Mouse (Mus musculus) common myeloid progenitor, adult 5-6 weeks (primary cell): ENCODE measurements around the gene Ntm. TPM values are rescaled to one million over a fixed set of nuclear protein-coding genes. Genes with fewer than 3 reads are reported as not detected.

Source experiments
- ATAC-seq: replicated peaks from 2 replicates; pipeline ENCODE4 v1.8.0; 2016; ENCODE audit warnings: low read depth, mild to moderate bottlenecking, moderate TSS enrichment, inconsistent platforms; ENCODE audit not compliant: poor library complexity, severe bottlenecking
- total RNA-seq: library from RNA; stranded (forward); fragments of 200-1000, 187-1606 nt; gene quantifications from 2 replicates; pipeline ENCODE4 v1.2.3, GENCODE M21; 2017

Ntm gene
- total RNA-seq, 1 experiment from 2014 or later, result not detected

DNA sequence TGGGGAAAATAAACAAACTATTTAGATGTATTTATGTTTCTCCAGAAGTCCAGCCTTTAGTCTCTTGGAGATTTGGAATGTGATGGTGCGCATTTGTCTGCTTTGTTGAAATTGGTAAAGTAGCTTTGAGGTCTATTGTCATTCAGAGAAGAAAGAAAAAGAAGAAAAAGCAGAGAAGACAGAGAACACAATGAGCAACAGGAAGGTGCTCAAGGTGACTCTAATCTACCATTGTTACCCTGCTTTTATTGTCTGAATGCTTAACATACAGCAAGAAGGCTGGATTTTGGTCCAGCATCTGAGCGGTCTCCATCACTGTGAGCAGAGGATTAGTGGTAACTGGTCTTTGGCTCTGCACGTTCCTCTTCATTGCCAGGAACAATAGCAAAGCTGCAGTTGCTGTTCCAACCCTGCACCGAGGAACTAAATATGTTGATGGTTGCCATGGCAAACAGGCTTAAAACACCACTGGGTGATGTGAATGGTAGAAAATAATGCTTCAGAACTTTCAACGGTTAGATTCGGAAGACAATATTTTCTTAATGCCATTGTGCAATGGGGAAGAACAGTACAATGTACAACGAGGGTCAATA is 350.8 kb downstream of the Ntm start:
- ATAC-seq, result no peak

DNA sequence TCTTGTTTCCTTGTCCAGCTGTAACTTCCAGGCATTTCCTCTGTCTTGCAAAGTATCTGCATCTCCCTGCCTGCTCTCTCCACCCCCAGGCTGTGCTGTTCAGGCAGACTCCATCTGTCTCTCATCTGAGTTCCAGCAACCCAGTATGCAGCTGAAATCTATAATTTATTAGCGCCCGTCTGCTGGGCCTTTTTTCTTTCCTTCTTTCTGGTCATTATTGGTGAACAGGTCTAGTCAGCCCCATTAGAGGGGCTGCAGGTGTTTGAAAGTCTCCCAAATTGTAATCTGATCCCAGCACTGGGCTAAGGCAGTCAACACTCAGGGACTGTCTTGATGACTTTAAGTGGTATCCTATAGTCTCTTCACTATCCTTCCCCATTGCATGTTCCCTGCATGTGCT is 352.1 kb downstream of the Ntm start:
- no peak for ATAC-seq

GRCm38 (mm10) chr9:29597665-29598064 is 365.3 kb downstream of the Ntm start:
- ATAC-seq, result no peak

GRCm38 (mm10) chr9:29595321-29595720 is 367.6 kb downstream of the Ntm start:
- ATAC-seq, result no peak

DNA sequence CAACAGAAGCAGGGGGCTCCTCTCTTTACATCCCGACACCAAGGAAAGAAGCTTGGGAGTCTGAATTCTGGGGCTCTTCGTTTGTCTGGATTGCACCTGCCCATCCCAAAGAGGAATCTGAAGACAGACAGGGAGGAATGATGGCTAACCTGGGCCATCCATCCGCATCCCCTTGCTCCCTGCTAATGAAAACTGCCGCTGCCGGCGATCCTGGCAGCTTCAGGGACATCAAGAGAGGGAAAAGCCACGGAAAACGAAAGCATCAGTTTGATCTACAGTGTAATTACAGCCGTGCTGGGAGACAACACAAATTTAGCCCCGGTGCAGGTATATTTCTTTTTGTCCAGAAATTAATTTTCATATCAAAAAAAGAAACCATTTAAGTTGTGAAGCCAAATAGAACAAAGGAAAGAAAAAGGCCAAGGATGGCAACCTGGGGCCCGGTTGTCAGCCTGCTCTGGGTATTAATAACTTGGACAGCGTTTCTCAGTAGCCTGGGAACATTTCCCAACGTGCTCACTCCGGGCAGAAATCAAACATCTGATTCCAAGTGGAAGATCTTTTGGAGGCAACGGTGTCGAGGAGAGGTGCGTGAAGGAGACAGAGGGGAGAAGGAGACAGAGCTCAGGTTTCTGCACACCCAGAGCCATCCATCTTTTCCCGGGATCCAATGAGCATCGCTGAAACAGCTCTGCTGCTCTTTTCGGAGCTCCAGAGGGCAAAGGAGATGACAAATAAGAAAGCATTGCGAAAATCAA is 368.2 kb downstream of the Ntm start:
- ATAC-seq, result no peak

- ATAC-seq, result no peak
Measured at GRCm38 (mm10) chr9:29587376-29587775, 375.6 kb downstream of the Ntm start.

- no peak for ATAC-seq
Measured at GRCm38 (mm10) chr9:29586381-29586770, 376.6 kb downstream of the Ntm start.

- ATAC-seq, result peak; percentile 63; the same call in 1 of the 2 replicates
Measured at GRCm38 (mm10) chr9:29585746-29586380, 377.1 kb downstream of the Ntm start.

- no peak for ATAC-seq
Measured at GRCm38 (mm10) chr9:29578226-29578625, 384.7 kb downstream of the Ntm start.

GRCm38 (mm10) chr9:29576051-29576533 is 386.8 kb downstream of the Ntm start:
- ATAC-seq, result no peak

- ATAC-seq, result no peak
Measured at GRCm38 (mm10) chr9:29574548-29574947, 388.4 kb downstream of the Ntm start.

DNA sequence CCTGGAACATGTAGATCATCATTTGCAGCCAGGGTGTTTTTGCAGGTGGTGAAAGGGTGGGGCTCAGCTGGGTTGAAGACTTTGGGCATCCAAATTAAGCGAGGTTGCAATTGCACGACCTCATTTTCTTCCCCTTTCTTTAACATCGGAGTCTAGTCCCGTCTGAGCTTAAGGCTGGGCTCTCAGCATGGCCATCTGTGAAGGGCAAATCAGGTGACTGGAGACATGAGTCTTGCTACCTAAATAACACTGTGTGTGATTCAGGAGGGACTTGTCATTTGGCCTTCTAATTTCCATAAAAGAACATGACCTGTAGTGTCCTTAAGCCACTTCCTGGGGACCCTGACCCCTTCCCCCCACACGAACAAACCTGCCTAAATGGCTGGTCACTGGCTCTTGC is 394.4 kb downstream of the Ntm start:
- ATAC-seq, result no peak

DNA sequence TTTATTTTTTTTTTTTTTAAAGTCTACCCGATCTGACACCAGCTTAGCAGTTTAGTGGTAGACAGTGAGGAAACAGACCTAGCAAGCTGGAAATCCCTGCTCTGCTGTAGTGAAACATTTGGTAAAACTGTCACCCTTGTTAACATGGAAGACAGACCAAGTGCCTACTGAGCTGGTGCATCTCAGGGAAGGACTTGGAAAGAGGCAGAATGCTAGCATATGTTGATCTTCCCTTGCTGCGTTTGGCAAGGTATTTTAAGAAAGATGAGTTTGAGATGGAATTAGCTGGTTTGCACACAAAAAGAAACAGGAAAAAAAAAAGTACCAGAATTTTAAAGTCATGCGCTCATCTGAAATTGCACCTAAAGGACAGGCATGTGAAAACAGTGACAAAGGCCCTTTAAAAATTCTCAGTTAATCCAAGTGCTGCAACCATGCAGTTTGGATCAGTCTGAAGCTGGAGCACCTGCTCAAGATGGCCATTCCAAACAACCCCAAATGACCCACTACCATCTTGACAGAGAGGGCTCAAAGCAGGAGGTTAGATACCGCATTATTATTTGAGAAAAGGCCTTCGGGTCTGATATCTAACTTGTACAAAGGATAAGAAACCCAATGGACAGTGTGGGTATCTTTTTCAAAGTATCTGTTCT is 400.4 kb downstream of the Ntm start:
- no peak for ATAC-seq

GRCm38 (mm10) chr9:29558915-29559314 is 404.0 kb downstream of the Ntm start:
- no peak for ATAC-seq

GRCm38 (mm10) chr9:29550582-29550981 is 412.4 kb downstream of the Ntm start:
- no peak for ATAC-seq

DNA sequence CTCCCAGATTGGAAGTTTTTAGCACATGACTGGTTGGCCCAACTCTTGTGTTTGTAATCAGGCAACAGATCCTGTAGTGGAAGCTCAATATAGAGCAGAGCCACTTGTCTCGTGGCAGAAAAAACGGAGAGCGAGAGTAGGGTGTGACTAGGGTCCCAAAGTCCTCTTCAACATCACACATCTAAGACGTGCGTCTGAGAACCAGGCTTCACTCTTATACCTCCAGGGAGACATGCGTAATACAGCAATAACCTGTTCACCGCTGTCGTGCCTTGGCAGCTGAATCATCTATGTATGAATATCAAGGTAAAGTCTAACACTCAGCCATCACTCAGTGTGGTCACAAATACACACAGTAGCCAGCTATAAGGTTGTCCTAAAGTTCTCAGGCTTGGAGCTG is 412.8 kb downstream of the Ntm start:
- ATAC-seq, result no peak

DNA sequence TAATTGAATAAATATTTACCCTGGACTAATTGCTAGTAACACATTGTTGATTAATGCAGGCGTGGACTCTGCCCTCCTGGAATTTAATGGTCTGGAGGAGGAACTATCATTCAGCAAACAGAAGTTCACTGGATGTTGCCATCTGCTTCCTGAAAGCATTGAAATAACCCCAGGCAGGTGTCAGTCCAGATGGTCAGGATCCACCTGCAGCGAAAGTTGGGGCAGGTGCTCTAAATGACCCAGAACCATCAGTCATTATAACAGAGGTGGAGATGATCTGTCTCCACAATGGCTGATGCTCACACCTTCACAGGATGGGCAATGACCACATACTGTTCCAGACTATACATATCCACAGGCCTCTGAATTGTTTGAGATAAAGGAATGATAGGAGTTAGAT is 426.5 kb downstream of the Ntm start:
- no peak for ATAC-seq

DNA sequence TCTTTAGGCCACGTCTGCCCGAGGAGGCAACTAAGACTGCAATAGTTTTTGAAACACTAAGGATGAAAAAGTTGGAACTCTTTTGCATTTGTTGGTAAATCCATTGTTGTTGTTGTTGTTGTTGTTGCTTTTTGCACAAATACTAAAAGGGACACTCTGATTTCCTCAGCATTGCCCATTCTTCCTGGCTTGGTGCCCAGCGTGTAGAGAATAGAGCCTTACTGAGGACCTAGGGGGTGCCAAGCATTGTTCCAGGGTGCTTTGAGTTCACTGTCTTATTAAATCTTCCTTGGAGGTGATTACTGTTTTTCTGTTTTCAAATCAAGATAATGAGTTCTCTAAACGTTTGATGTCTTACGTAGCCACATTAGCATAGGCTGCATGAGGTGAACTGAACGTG is 428.2 kb downstream of the Ntm start:
- no peak for ATAC-seq

DNA sequence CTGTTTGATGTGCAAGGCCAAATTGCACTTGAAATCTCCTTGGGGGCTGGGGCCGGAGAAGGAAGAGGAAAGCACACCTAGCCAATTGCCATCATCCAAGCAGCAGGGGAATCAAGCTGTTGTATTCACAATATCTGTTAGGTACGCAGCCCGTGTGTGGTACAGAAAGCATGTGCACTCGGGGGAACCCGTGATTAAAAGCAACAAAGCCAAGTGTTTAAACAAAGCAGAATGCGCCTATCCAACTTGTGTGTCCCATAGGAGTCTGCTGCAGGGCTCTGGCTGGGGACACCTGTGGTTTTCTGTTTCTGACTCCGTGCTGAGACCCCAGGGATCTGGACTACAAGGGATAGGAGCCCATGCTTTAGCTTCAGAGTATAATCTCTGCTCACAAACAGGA is 428.6 kb downstream of the Ntm start:
- no peak for ATAC-seq

DNA sequence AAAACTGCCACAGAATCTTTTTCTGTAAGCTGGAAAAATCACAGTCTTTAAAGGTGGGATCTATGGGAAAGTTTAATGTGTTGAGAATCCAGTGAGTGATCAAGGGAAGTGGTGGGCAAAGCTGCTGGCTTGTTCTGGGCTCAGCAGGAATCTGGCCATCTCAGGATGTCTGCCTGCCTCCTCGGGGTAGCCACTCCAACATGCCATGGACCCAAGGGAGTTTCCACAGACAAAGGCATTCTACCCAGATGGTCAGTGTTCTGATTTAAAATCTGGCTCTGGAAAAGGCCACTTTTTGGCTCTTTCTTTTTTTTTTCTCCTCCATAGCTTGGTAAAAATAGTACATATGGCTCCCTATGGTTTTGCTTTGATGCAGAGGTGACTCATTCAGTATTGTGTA is 429.4 kb downstream of the Ntm start:
- no peak for ATAC-seq
